Mouse (Mus musculus): ENCODE results near the gene Spg20. TPM values are rescaled to one million over a fixed set of nuclear protein-coding genes. Genes with fewer than 3 reads are reported as not detected.
A peak's percentile ranks its signal among the peaks of the same experiment; 100 is the strongest.

The Spg20 gene
- polyA plus RNA-seq, 1 experiment from 2014 or later = 16.4 TPM

DNA sequence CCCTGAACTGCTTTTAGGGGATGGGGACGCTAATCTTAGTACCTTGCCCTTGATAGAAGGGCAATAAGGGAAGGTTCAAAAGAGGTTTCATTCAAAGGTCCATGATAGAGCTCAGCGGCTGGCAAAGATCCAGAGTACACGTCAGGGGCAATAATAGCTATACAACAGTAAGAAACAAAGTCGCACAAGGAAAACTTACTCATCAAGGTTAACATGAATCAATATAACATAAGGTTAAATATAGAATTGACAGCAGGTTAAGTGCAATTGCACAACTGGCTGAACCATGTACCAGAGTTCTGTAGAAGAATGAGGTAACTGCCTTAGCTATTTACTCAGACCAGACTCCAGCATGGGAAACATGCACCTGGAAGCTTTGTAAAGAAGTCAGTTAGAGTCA is 22.6 kb upstream of the Spg20 start:
- Histone ChIP-seq H3K4me3 (replicated peaks; ENCODE audit: low read depth, low read length) (no peak overlapping the region), H3K9me3 (ENCODE audit: control insufficient read depth, low read length) (no peaks in the 10 kb centered on the region), H3K27ac (replicated peaks; ENCODE audit: low read depth, low read length) (no peak overlapping the region), H3K4me1 (ENCODE audit: control insufficient read depth, insufficient read depth, low read length) (no peaks in the 10 kb centered on the region), H3K9ac (replicated peaks; ENCODE audit: low read length) (no peak overlapping the region), H3K36me3 (ENCODE audit: control insufficient read depth, insufficient read depth, low read length) (no peaks in the 10 kb centered on the region), H3K27me3 (ENCODE audit: control insufficient read depth, insufficient read depth, low read length) (no peaks in the 10 kb centered on the region), H3K4me2 (ENCODE audit: low read length) (no peak overlapping the region)
- DNase-seq (no peak), ATAC-seq (ENCODE audit: low FRiP score, low TSS enrichment) (no peak)
- WGBS = 78% methylated on average over 4 of the region's 4 CpGs

DNA sequence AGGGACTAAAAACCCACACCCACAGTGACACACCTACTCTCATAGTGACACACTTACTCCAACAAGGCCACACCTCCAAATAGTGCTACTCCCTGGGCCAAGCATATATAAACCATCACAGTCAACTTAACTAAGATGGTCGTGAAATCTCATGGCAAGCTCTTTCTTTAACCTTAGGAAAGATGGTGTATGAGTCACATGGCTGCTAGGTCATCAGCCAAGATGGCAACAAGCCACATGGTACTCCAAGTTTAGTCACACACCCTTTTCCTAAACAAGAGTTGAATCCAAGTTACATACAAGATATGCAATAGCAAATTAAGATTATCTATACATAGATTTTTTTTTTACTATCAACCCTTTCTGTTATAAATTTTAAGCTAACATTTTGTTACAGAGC is 18.7 kb upstream of the Spg20 start:
- Histone ChIP-seq H3K4me1 (ENCODE audit: control insufficient read depth, insufficient read depth, low read length) (0 out of 2 replicates have a peak, but pooled peaks cover 6% of the 10 kb centered on the region), H3K4me2 (ENCODE audit: low read length) (no peak overlapping the region), H3K27me3 (ENCODE audit: control insufficient read depth, insufficient read depth, low read length) (no peaks in the 10 kb centered on the region), H3K9me3 (ENCODE audit: control insufficient read depth, low read length) (no peaks in the 10 kb centered on the region), H3K9ac (replicated peaks; ENCODE audit: low read length) (no peak overlapping the region), H3K4me3 (replicated peaks; ENCODE audit: low read depth, low read length) (no peak overlapping the region), H3K27ac (replicated peaks; ENCODE audit: low read depth, low read length) (no peak overlapping the region), H3K36me3 (ENCODE audit: control insufficient read depth, insufficient read depth, low read length) (no peaks in the 10 kb centered on the region)
- no peak for DNase-seq
- WGBS = 72% methylated on average over 1 of the region's 1 CpGs
- no peak for ATAC-seq (ENCODE audit: low FRiP score, low TSS enrichment)

DNA sequence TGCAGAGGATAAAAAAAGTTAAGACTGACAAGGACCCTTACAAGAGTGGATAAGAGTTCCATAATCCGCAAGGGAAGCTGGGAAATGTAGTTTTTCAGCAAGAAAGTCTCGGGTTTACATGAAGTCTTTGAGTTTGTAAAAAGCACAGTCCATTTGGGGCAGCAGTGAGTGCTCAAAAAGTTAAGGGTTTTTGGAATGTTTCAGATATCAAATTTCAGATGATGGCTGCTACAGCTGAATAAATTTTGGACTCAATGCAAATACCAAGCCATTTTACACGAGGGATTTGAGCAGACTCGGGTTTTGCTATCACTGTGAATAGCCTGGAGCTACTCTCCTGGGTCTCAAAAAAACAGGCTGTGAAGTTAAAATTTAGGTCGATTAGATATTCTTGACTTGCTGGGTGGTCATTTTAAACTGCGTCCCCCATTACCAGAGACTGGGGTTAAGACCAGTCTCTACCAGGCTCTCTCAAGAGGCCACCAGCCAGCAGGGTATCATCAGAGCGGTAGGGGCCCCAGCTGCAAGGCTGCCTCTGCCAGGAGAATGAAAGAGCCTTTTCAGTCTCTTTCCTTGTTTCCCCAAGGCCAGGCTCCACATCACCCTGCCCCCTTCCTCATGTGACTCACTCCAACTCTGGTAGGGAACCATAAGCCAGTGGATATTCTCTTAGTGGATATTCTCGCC is 15.8 kb upstream of the Spg20 start:
- 0 out of 2 replicates have a peak, but pooled peaks cover 6% of the 10 kb centered on the region for H3K4me1 ChIP-seq (ENCODE audit: control insufficient read depth, insufficient read depth, low read length)
- H3K4me2 ChIP-seq (ENCODE audit: low read length) = no peak overlapping the region
- WGBS = 23% methylated on average over 8 of the region's 8 CpGs
- H3K9ac ChIP-seq (replicated peaks; ENCODE audit: low read length) = no peak overlapping the region
- no peaks in the 10 kb centered on the region for H3K27me3 ChIP-seq (ENCODE audit: control insufficient read depth, insufficient read depth, low read length)
- 0 out of 2 replicates have a peak overlapping the region, but pooled peaks have one; percentile 32 for H3K27ac ChIP-seq (replicated peaks; ENCODE audit: low read depth, low read length)
- no peaks in the 10 kb centered on the region for H3K36me3 ChIP-seq (ENCODE audit: control insufficient read depth, insufficient read depth, low read length)
- ATAC-seq (ENCODE audit: low FRiP score, low TSS enrichment) (peak; percentile 62; the same call in 1 of the 2 replicates), DNase-seq (peak; percentile 54)
- H3K9me3 ChIP-seq (ENCODE audit: control insufficient read depth, low read length) = no peaks in the 10 kb centered on the region
- no peak overlapping the region for H3K4me3 ChIP-seq (replicated peaks; ENCODE audit: low read depth, low read length)

DNA sequence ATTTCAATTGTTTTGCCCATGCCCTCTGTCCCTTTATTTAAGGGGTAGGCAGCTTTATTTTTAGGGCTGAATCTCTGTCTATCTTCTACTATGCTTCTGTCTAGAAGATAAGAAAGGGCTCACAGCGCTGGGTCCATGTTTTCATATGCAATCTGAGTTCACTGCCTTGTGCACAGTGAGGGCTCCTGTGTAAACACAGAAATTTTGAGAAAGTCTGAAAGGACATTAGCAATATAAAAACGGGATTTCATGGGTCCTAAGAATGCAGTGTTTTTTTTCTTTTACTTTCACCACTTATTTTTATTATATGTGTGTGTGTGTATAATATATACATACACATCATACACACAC is 15.3 kb upstream of the Spg20 start:
- no peak for ATAC-seq (ENCODE audit: low FRiP score, low TSS enrichment)
- Histone ChIP-seq H3K9ac (replicated peaks; ENCODE audit: low read length) (no peak overlapping the region), H3K9me3 (ENCODE audit: control insufficient read depth, low read length) (no peaks in the 10 kb centered on the region), H3K27ac (replicated peaks; ENCODE audit: low read depth, low read length) (0 out of 2 replicates have a peak overlapping the region, but pooled peaks have one; percentile 32), H3K27me3 (ENCODE audit: control insufficient read depth, insufficient read depth, low read length) (no peaks in the 10 kb centered on the region), H3K36me3 (ENCODE audit: control insufficient read depth, insufficient read depth, low read length) (no peaks in the 10 kb centered on the region), H3K4me1 (ENCODE audit: control insufficient read depth, insufficient read depth, low read length) (0 out of 2 replicates have a peak, but pooled peaks cover 6% of the 10 kb centered on the region), H3K4me2 (ENCODE audit: low read length) (no peak overlapping the region), H3K4me3 (replicated peaks; ENCODE audit: low read depth, low read length) (no peak overlapping the region)
- no peak for DNase-seq
- 66% methylated on average over 2 of the region's 2 CpGs for WGBS

DNA sequence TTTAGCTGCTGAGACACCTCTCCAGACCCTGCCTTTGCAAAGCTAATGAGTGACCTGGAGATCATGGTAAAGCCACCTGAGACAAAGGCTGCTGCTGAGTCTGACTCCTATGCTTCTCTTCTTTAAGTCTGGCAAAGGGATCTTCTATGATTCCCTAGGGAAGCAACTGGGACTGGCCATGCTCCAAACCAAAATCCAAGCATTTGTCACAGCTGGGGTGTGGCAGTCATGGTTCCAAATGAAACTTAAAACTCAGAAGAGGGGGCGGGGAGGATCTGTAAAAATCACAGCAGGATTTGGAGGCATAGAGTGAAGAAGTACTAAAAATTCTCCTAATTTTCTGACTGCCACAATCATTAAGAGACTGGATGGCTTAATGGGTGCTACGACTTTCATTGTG is 14.7 kb upstream of the Spg20 start:
- no peaks in the 10 kb centered on the region for H3K27me3 ChIP-seq (ENCODE audit: control insufficient read depth, insufficient read depth, low read length)
- H3K4me1 ChIP-seq (ENCODE audit: control insufficient read depth, insufficient read depth, low read length) = 0 out of 2 replicates have a peak, but pooled peaks cover 6% of the 10 kb centered on the region
- 81% methylated on average over 2 of the region's 2 CpGs for WGBS
- DNase-seq (no peak), ATAC-seq (ENCODE audit: low FRiP score, low TSS enrichment) (no peak)
- no peak overlapping the region for H3K27ac ChIP-seq (replicated peaks; ENCODE audit: low read depth, low read length)
- no peaks in the 10 kb centered on the region for H3K36me3 ChIP-seq (ENCODE audit: control insufficient read depth, insufficient read depth, low read length)
- H3K9ac ChIP-seq (replicated peaks; ENCODE audit: low read length) = no peak overlapping the region
- no peak overlapping the region for H3K4me2 ChIP-seq (ENCODE audit: low read length)
- no peaks in the 10 kb centered on the region for H3K9me3 ChIP-seq (ENCODE audit: control insufficient read depth, low read length)
- H3K4me3 ChIP-seq (replicated peaks; ENCODE audit: low read depth, low read length) = no peak overlapping the region

DNA sequence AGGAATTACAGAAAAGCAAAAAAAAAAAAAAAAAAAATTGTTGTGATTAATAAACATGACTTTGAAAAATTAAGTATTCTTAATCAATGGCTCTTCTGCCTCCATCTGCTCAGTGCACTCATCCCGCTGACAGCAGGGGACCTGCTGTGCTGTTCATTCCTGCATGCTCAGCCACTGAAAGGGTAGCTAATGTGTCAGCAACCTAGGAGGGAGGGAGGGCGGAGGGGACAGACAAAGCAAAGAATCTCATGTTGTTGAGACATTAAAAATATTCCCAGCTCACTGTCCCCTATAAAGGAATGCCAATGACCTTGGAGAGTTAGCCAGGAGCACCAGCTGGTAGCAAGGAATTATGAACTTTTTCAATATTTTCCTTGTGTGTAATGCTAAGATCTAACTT is 13.9 kb upstream of the Spg20 start:
- ATAC-seq (ENCODE audit: low FRiP score, low TSS enrichment) (no peak; the same call in 1 of the 2 replicates), DNase-seq (peak; percentile 45)
- H3K36me3 ChIP-seq (ENCODE audit: control insufficient read depth, insufficient read depth, low read length) = no peaks in the 10 kb centered on the region
- no peak overlapping the region for H3K4me3 ChIP-seq (replicated peaks; ENCODE audit: low read depth, low read length)
- H3K9ac ChIP-seq (replicated peaks; ENCODE audit: low read length) = no peak overlapping the region
- 14% methylated on average over 2 of the region's 2 CpGs for WGBS
- 0 out of 2 replicates have a peak, but pooled peaks cover 6% of the 10 kb centered on the region for H3K4me1 ChIP-seq (ENCODE audit: control insufficient read depth, insufficient read depth, low read length)
- H3K4me2 ChIP-seq (ENCODE audit: low read length) = no peak overlapping the region
- H3K27me3 ChIP-seq (ENCODE audit: control insufficient read depth, insufficient read depth, low read length) = no peaks in the 10 kb centered on the region
- H3K27ac ChIP-seq (replicated peaks; ENCODE audit: low read depth, low read length) = no peak overlapping the region
- no peaks in the 10 kb centered on the region for H3K9me3 ChIP-seq (ENCODE audit: control insufficient read depth, low read length)

DNA sequence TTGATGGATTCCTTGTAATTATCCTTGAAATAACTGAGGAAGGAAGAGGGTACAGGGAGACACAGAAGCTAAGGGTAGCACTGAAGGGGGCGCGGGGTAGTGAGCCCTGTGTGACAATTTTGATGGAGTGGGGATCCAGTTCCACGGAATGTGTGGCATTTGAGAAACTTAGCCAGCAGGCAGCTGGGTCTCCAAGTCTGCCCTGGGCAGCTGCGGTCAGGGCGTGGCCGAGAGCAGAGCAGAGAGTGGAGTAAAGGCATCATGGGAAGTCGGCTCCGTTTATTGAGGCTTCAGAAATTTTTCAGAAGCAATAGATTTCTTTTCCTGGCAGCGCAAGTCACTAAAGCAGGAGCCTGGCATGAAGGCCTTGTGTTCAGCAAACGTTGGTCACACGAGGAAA is 12.9 kb upstream of the Spg20 start:
- Histone ChIP-seq H3K27ac (replicated peaks; ENCODE audit: low read depth, low read length) (no peak overlapping the region), H3K9ac (replicated peaks; ENCODE audit: low read length) (no peak overlapping the region), H3K9me3 (ENCODE audit: control insufficient read depth, low read length) (no peaks in the 10 kb centered on the region), H3K27me3 (ENCODE audit: control insufficient read depth, insufficient read depth, low read length) (no peaks in the 10 kb centered on the region), H3K36me3 (ENCODE audit: control insufficient read depth, insufficient read depth, low read length) (no peaks in the 10 kb centered on the region), H3K4me1 (ENCODE audit: control insufficient read depth, insufficient read depth, low read length) (0 out of 2 replicates have a peak, but pooled peaks cover 6% of the 10 kb centered on the region), H3K4me3 (replicated peaks; ENCODE audit: low read depth, low read length) (no peak overlapping the region), H3K4me2 (ENCODE audit: low read length) (no peak overlapping the region)
- ATAC-seq (ENCODE audit: low FRiP score, low TSS enrichment) (no peak), DNase-seq (no peak)
- WGBS = 87% methylated on average over 11 of the region's 11 CpGs

DNA sequence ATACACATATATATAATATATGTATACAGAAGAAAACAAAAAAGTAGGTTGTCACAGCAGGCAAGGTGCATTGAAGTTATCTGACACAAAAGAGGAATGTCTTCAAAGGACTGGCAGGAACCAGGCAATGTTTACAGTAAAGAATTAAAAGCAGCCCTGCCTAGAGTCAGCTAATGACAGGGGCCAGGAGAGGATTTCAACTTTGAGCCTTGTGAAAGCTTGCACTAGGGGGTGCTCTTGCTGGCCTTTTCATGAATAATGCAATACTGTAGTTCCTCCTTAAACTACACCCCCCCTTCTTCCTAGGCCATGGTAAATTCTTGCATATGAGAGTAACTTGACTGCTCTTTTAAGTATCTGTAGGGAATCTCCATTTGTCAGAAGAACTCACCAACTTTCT is 10.8 kb upstream of the Spg20 start:
- H3K27ac ChIP-seq (replicated peaks; ENCODE audit: low read depth, low read length) = no peak overlapping the region

DNA sequence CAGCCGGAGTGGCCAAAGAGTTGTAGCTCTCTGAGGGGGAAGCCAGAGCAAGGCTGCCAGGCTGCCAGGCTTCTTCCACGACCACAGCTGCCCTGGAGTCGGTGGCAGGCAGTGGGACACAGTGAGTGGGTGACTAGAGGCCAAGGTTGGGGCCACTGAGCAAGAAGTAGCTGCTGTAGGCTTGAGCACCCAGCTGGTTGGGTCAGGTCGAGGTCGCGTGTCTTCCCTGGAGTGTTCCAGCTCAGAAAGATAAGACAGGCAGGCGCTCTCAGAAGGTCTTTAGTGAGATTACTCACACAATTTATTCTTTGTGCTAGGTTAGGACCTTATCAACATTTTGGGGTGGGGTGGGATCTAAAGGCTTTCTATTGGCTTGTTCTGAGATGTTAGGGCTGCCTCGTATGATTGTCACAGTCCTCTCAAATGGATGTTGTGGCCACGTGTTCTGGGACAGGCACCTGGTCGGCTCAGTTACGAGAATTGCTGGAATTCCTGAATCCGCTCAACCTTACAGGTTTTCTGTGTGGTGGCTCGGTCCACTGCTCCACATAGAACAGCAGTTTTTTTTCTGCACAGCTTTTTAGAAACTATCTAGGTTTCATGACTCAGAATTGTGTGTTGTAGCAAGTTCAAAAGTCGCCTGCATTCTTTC is 6.4 kb upstream of the Spg20 start:
- 89% methylated on average over 14 of the region's 14 CpGs for WGBS

More for the DNA sequence above, 10.8 kb upstream of the Spg20 start:
- no peak overlapping the region for H3K4me2 ChIP-seq (ENCODE audit: low read length)
- no peaks in the 10 kb centered on the region for H3K27me3 ChIP-seq (ENCODE audit: control insufficient read depth, insufficient read depth, low read length)
- ATAC-seq (ENCODE audit: low FRiP score, low TSS enrichment) = no peak
- no peaks in the 10 kb centered on the region for H3K9me3 ChIP-seq (ENCODE audit: control insufficient read depth, low read length)
- H3K4me3 ChIP-seq (replicated peaks; ENCODE audit: low read depth, low read length) = no peak overlapping the region
- H3K4me1 ChIP-seq (ENCODE audit: control insufficient read depth, insufficient read depth, low read length) = 0 out of 2 replicates have a peak, but pooled peaks cover 3% of the 10 kb centered on the region
- DNase-seq = no peak
- no peaks in the 10 kb centered on the region for H3K36me3 ChIP-seq (ENCODE audit: control insufficient read depth, insufficient read depth, low read length)
- H3K9ac ChIP-seq (replicated peaks; ENCODE audit: low read length) = no peak overlapping the region

More for the DNA sequence above, 6.4 kb upstream of the Spg20 start:
- H3K27me3 ChIP-seq (ENCODE audit: control insufficient read depth, insufficient read depth, low read length) = no peaks in the 10 kb centered on the region
- no peaks in the 10 kb centered on the region for H3K9me3 ChIP-seq (ENCODE audit: control insufficient read depth, low read length)
- no peaks in the 10 kb centered on the region for H3K36me3 ChIP-seq (ENCODE audit: control insufficient read depth, insufficient read depth, low read length)
- no peak overlapping the region for H3K4me3 ChIP-seq (replicated peaks; ENCODE audit: low read depth, low read length)
- no peak for DNase-seq
- H3K4me1 ChIP-seq (ENCODE audit: control insufficient read depth, insufficient read depth, low read length) = no peaks in the 10 kb centered on the region
- H3K27ac ChIP-seq (replicated peaks; ENCODE audit: low read depth, low read length) = no peak overlapping the region
- no peak overlapping the region for H3K4me2 ChIP-seq (ENCODE audit: low read length)
- no peak for ATAC-seq (ENCODE audit: low FRiP score, low TSS enrichment)
- no peak overlapping the region for H3K9ac ChIP-seq (replicated peaks; ENCODE audit: low read length)
